Mouse (Mus musculus) heart, embryonic 14.5 days (tissue): ENCODE data around the gene Pkn2. TPM values are rescaled to one million over a fixed set of nuclear protein-coding genes. Genes with fewer than 3 reads are reported as not detected.

Source experiments
- polyA plus RNA-seq: library from polyadenylated mRNA; unstranded; fragments of >200 nt; fragmentation: Nextera tagmentation; extraction: Ambion mirVana; gene quantifications from 2 replicates; pipeline ENCODE4 v1.2.1, GENCODE M21; 2014

Pkn2 gene
- polyA plus RNA-seq, 1 experiment from 2014 or later: 43.9 TPM

Other genes starting within 250 kb of the Pkn2 start
- 9.7 and 11.1 TPM in 2 replicates for gene Kyat3, start 181.0 kb downstream of the Pkn2 start, polyA plus RNA-seq
- gene Gtf2b, start 117.0 kb downstream of the Pkn2 start, polyA plus RNA-seq: 57.9 and 64.8 TPM in 2 replicates